Mouse (Mus musculus) lung, embryonic 16.5 days (tissue): Measurements from ENCODE around the gene Rilpl1. TPM values are rescaled to one million over a fixed set of nuclear protein-coding genes. Genes with fewer than 3 reads are reported as not detected.
A peak's percentile ranks its signal among the peaks of the same experiment; 100 is the strongest.

Experiments
- ATAC-seq: fragments of 200-750 bp; cut with Nextera tagmentation; 2 replicates; pipeline ENCODE4 v1.8.0; 2017; ENCODE audit warnings: low read depth, mild to moderate bottlenecking, moderate library complexity
- H3K27ac ChIP-seq: fragments of 300-500 bp; sonication (generic); 2 replicates; pipeline ENCODE4 v1.5.1; 2014; ENCODE audit warnings: mild to moderate bottlenecking, control low read depth, low read length
- H3K27me3 ChIP-seq: fragments of 300-500 bp; sonication (generic); 2 replicates; pipeline ENCODE4 v1.6.1; 2014; ENCODE audit warnings: low read depth, low read length, mixed read lengths; ENCODE audit not compliant: control insufficient read depth, insufficient read depth
- H3K36me3 ChIP-seq: fragments of 300-500 bp; sonication (generic); 2 replicates; pipeline ENCODE4 v1.6.1; 2014; ENCODE audit warnings: low read length; ENCODE audit not compliant: control insufficient read depth, insufficient read depth
- H3K4me1 ChIP-seq: fragments of 300-500 bp; sonication (generic); replicated peaks from 2 replicates; pipeline ENCODE4 v1.6.1; 2014; ENCODE audit warnings: low read length, mixed read lengths; ENCODE audit not compliant: control insufficient read depth, insufficient read depth
- H3K4me2 ChIP-seq: fragments of 300-500 bp; sonication (generic); 2 replicates; pipeline ENCODE4 v1.6.1; 2014; ENCODE audit warnings: low read depth, low read length, control low read depth
- H3K4me3 ChIP-seq: fragments of 300-500 bp; sonication (generic); 2 replicates; pipeline ENCODE4 v1.5.1; 2014; ENCODE audit warnings: mild to moderate bottlenecking, low read length, control low read depth
- H3K9ac ChIP-seq: fragments of 300-500 bp; sonication (generic); 2 replicates; pipeline ENCODE4 v1.6.1; 2014; ENCODE audit warnings: low read length, control low read depth
- H3K9me3 ChIP-seq: fragments of 300-500 bp; sonication (generic); 2 replicates; pipeline ENCODE4 v1.6.1; 2016; ENCODE audit warnings: low read length; ENCODE audit not compliant: control insufficient read depth
- WGBS: fragments of 180-500 bp; shearing (Covaris S2); extraction: QIAGEN DNeasy Blood & Tissue Kit; methylation state at CpG from one replicate; pipeline ENCODE4 v1.1.7; 2014; 5-methylcytosine and 5-hydroxymethylcytosine counted together
- polyA plus RNA-seq: library from polyadenylated mRNA; unstranded; fragments of >200 nt; fragmentation: Nextera tagmentation; extraction: Ambion mirVana; gene quantifications from 2 replicates; pipeline ENCODE4 v1.2.1, GENCODE M21; 2015

Gene Rilpl1
- polyA plus RNA-seq, 1 experiment from 2014 or later, result 17.1 TPM

DNA sequence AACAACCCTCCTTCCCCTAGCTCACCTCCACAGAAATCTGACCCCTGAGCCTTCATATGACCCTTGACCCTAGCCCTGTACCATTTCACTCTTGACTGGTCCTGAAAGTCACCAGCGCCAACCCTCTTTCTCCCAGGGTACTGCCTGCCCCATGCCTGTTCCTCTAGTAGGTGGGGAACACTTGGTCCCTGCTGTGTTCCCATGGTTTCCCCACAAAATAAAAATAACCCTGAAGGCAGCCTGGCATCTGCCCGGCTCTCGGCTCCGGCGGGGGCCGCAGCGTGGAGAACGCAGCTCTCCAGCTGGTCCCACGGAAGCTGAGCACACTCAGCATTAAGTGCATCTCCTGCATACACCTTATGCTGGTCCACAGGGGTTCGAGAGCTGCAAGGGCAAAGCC, 12.5 kb downstream of the Rilpl1 start:
- Histone ChIP-seq H3K9ac (no peak overlapping the region), H3K27ac (no peak overlapping the region), H3K4me1 (no peaks in the 10 kb centered on the region), H3K27me3 (no peaks in the 10 kb centered on the region), H3K36me3 (peaks cover 23% of the 10 kb centered on the region), H3K4me3 (no peak overlapping the region), H3K4me2 (no peak overlapping the region), H3K9me3 (no peaks in the 10 kb centered on the region)
- WGBS, result 87% methylated on average over 10 of the region's 10 CpGs
- no peak for ATAC-seq

DNA sequence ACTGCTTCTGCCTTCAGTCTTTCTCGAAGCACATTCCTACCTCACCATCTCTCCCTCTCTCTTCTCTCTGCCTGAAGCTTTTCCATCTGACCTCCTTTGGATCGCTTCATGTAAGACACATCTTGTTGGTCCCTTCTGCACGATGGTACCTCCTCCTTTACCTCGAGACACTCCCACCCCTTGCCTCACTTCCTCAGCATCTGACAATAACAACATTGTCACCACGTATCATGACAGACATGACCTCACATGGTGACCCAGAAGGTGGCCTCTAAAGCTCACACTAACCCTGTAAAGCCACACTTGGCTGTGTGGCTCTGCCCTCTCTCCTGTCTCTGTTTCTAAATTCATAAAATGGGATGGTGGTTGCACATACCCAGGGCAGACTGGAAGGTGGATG, 15.4 kb downstream of the Rilpl1 start:
- peaks cover 26% of the 10 kb centered on the region for H3K36me3 ChIP-seq
- no peak for ATAC-seq
- H3K9me3 ChIP-seq, result no peaks in the 10 kb centered on the region
- 77% methylated on average over 5 of the region's 5 CpGs for WGBS
- no peak overlapping the region for H3K27ac ChIP-seq
- no peak overlapping the region for H3K4me3 ChIP-seq
- H3K4me2 ChIP-seq, result no peak overlapping the region
- no peak overlapping the region for H3K9ac ChIP-seq
- H3K4me1 ChIP-seq, result no peaks in the 10 kb centered on the region
- no peaks in the 10 kb centered on the region for H3K27me3 ChIP-seq

DNA sequence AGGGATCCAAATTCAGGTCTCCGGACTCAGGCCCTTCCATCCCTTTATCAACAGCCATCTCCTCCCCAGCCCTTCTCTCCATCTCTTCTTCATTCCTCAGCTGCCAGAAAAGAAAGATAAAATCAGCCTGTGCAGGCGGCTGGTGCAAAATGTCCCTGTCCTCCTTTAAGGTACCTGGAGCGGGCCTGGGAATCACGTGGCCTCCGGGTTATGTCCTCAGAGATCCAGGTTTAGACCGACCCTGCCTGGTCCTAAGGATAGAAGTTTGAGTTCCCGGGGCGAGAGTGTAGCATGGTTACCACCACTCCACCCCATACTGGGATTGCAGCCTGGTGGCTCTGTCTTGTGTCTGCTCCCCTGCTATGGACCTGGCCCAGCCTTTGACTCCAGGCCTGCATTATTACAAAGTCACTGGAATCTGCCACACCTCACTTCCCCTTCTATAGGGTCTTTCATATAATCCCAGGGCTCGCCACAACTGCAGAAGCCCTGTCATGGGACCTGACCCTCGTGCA, 20.6 kb downstream of the Rilpl1 start:
- H3K9me3 ChIP-seq, result no peaks in the 10 kb centered on the region
- no peak for ATAC-seq
- no peak overlapping the region for H3K4me3 ChIP-seq
- peaks cover 14% of the 10 kb centered on the region for H3K36me3 ChIP-seq
- WGBS, result 82% methylated on average over 10 of the region's 10 CpGs
- no peak overlapping the region for H3K4me2 ChIP-seq
- no peaks in the 10 kb centered on the region for H3K27me3 ChIP-seq
- peaks cover 12% of the 10 kb centered on the region; the same call in 1 of the 2 replicates for H3K4me1 ChIP-seq
- peak overlapping the region; percentile 90 for H3K27ac ChIP-seq
- 0 out of 2 replicates have a peak overlapping the region, but pooled peaks have one; percentile 3 for H3K9ac ChIP-seq

DNA sequence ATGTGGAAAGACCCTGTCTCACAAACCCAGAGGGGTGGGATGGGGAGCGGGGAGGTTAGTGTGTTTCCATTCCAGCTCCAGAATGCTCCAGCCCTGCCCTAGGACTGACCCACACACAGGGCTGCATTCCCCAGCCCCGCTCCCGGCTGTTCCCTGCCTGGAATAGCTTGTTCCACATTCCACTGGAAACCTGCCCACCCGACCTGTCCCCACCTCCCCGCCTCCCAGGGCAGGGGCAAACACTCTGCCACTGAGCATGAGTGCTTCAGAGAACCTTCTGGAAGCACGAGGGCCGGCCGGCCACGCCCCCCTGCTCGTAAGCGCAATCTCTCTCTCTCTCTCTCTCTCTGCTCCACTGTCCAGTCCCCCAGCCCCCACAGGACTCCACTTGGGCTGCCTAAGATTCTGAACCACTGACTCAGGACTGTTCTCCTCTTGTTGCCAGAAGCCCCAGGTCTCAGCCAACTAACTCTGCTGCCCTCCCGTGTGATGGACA, 21.4 kb downstream of the Rilpl1 start:
- H3K4me2 ChIP-seq, result 0 out of 2 replicates have a peak overlapping the region, but pooled peaks have one; percentile 14
- no peaks in the 10 kb centered on the region for H3K9me3 ChIP-seq
- peaks cover 17% of the 10 kb centered on the region for H3K36me3 ChIP-seq
- H3K4me1 ChIP-seq, result peaks cover 12% of the 10 kb centered on the region; the same call in 1 of the 2 replicates
- WGBS, result 46% methylated on average over 12 of the region's 12 CpGs
- peak; percentile 96 for ATAC-seq
- no peaks in the 10 kb centered on the region for H3K27me3 ChIP-seq
- H3K27ac ChIP-seq, result peak overlapping the region; percentile 90
- H3K9ac ChIP-seq, result no peak overlapping the region
- H3K4me3 ChIP-seq, result no peak overlapping the region

DNA sequence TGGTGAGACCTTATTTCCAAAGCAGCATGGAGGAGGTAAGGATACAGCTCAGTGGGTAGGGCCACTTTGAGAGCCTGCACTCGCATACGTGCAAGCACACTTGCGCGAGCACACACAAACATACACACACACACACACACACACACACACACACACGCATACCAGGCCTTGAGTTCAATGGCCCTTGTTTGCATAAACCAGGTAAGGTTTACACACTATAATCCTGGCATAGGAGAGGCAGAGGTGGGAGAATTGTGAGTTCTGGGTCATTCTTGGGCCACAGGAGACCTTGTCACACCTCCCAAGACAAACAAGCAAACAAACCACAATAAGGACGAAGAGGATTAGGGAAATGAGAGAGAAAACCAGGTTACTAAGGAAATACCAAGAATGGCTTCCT, 22.0 kb downstream of the Rilpl1 start:
- H3K36me3 ChIP-seq, result peaks cover 15% of the 10 kb centered on the region
- 0 out of 2 replicates have a peak overlapping the region, but pooled peaks have one; percentile 14 for H3K4me2 ChIP-seq
- H3K27me3 ChIP-seq, result no peaks in the 10 kb centered on the region
- peak; percentile 39 for ATAC-seq
- peak overlapping the region; percentile 90 for H3K27ac ChIP-seq
- no peak overlapping the region for H3K9ac ChIP-seq
- WGBS, result 76% methylated on average over 6 of the region's 6 CpGs
- no peaks in the 10 kb centered on the region for H3K9me3 ChIP-seq
- no peak overlapping the region for H3K4me3 ChIP-seq
- H3K4me1 ChIP-seq, result peaks cover 12% of the 10 kb centered on the region; the same call in 1 of the 2 replicates

DNA sequence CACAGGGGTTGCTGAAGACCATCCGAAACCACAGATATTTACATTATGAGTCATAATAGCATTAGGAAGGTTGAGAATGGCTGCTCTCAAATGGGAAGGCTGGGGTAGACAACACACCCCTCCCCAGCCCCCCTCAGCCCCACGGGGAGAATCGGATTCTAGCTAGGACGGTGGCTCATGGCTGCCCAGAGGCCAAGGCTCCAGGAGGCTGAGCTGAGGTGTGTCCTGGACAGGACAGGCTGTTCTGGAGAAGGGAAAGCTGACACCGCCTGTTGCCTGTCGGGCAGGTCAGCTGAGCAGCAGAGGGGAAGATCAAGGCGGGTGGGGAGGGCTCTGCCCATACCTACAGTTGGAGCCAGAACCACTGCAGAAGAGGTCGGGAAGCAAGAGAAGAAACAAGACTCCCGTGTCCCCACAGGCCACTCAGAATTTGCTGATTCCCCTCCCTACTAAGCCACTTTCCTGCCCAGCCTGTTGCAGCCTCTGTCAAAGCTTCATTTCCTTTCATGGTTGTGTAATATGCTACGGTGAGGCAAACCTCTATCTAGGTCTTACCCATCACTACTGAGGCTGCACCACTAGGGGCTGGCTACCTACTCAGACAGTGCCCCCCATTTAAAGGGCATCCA, 24.3 kb downstream of the Rilpl1 start:
- ATAC-seq, result no peak
- H3K9ac ChIP-seq, result no peak overlapping the region
- H3K9me3 ChIP-seq, result no peaks in the 10 kb centered on the region
- H3K27ac ChIP-seq, result peak overlapping the region; percentile 18
- H3K4me1 ChIP-seq, result peaks cover 12% of the 10 kb centered on the region; the same call in 1 of the 2 replicates
- peaks cover 5% of the 10 kb centered on the region; the same call in 1 of the 2 replicates for H3K36me3 ChIP-seq
- 40% methylated on average over 10 of the region's 10 CpGs for WGBS
- no peaks in the 10 kb centered on the region for H3K27me3 ChIP-seq
- no peak overlapping the region for H3K4me2 ChIP-seq
- H3K4me3 ChIP-seq, result no peak overlapping the region

DNA sequence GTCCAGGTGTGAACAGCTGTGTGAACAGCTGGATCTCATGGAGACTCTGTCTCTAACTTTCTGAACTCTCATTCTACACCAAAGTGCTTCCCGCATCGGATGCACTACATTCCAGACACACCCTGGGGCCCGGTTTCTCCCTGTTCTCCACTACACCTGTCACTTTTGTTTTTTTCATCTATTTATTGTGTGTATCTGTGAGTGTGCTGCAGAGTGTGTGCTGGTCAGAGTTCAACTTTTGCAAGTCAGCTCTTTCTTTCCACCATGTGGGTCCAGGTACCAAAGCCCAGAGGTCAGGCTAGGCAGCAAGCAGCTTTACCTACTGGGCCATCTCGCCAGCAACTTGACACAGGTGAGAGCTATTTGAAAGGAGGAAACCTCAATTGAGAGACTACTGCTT, 26.0 kb downstream of the Rilpl1 start:
- H3K4me3 ChIP-seq, result no peak overlapping the region
- H3K4me2 ChIP-seq, result no peak overlapping the region
- no peaks in the 10 kb centered on the region for H3K27me3 ChIP-seq
- H3K27ac ChIP-seq, result no peak overlapping the region
- peaks cover 7% of the 10 kb centered on the region; the same call in 1 of the 2 replicates for H3K36me3 ChIP-seq
- peaks cover 12% of the 10 kb centered on the region; the same call in 1 of the 2 replicates for H3K4me1 ChIP-seq
- no peak for ATAC-seq
- H3K9me3 ChIP-seq, result no peaks in the 10 kb centered on the region
- no peak overlapping the region for H3K9ac ChIP-seq
- WGBS, result 88% methylated on average over 4 of the region's 4 CpGs

DNA sequence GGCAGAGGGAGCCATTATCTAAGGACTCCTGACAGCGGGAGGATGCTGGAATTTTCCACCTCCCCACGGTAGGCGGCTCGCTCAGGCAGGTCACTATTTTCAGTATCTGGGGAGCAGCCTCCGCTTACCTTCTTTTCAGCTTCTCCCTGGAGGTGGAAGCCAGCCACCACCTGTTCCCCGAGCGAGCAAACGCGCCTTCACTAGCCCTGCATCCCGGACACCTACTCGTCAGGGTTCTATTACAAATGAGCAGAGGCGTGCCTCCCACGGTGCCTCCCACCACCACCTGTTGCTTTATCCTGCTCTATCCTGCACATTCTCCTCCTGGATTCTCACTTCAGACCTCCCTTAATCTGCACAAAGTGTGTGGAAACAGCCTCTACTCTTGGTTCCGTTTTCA, 27.4 kb downstream of the Rilpl1 start:
- no peak for ATAC-seq
- Histone ChIP-seq H3K4me1 (peaks cover 13% of the 10 kb centered on the region; the same call in 1 of the 2 replicates), H3K27ac (no peak overlapping the region), H3K4me2 (no peak overlapping the region), H3K4me3 (no peak overlapping the region), H3K9ac (no peak overlapping the region), H3K9me3 (no peaks in the 10 kb centered on the region), H3K36me3 (peaks cover 7% of the 10 kb centered on the region), H3K27me3 (no peaks in the 10 kb centered on the region)
- WGBS, result 65% methylated on average over 14 of the region's 14 CpGs

DNA sequence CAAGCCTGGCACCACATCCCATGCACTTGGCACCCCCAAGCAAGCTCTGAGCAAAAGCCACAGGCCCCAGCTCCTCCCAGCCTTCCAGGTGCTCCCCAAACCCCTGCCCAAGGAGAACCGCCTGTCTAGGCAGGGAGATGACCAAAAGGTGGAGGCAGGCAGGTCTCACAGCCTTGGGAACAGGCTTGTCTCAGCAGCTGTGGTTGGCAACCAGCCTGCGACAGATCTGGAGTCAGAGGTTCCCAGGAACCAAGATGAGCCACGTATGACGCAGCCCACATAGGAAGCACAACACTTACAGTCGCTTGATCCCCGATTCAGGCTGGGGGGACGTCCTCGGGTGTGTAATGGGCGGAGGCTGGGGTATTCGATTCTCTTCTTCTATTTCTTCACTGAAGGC, 29.6 kb downstream of the Rilpl1 start:
- Histone ChIP-seq H3K9me3 (no peaks in the 10 kb centered on the region), H3K36me3 (peaks cover 7% of the 10 kb centered on the region), H3K27ac (no peak overlapping the region), H3K4me2 (no peak overlapping the region), H3K4me1 (peaks cover 9% of the 10 kb centered on the region), H3K9ac (no peak overlapping the region), H3K4me3 (no peak overlapping the region), H3K27me3 (no peaks in the 10 kb centered on the region)
- 87% methylated on average over 10 of the region's 10 CpGs for WGBS
- no peak for ATAC-seq
